Comparison of ENCODE assay signal across 8 mouse cellular contexts in genomic region chr3:95687168-95687523, GRCm38 (mm10). TPM values are rescaled to one million over a fixed set of nuclear protein-coding genes. Genes with fewer than 3 reads are reported as not detected.
DNase-seq lines count a peak whose midpoint lies in the region; ATAC-seq and TF ChIP-seq lines count a peak whose summit lies in the region.

No protein-coding gene starts in this region.

- ATAC-seq in erythroblast, adult 5-6 weeks (replicated peaks; ENCODE audit: low FRiP score, poor library complexity, severe bottlenecking), result no peak
- ATAC-seq in heart, postnatal 0 days (ENCODE audit: insufficient read depth, low read depth), result peak; percentile 2; the same call in 1 of the 2 replicates
- peak; percentile 19; the same call in 1 of the 2 replicates for ATAC-seq in liver, postnatal 0 days
- ATAC-seq in frontal cortex, adult (ENCODE audit: low TSS enrichment), result no peak

- H3K4me3 ChIP-seq in erythroblast, embryonic 14.5 days (replicated peaks), result peak overlapping the region; percentile 52
- H3K4me3 ChIP-seq in ES-Bruce4 (ENCODE audit: low read depth, low read length), result peak overlapping the region; percentile 56
- H3K4me3 ChIP-seq in heart, postnatal 0 days (ENCODE audit: low read depth, low read length), result peak overlapping the region; percentile 57
- H3K4me3 ChIP-seq in liver, postnatal 0 days (ENCODE audit: low read depth, low read length), result peak overlapping the region; percentile 50

- H3K9me3 ChIP-seq in erythroblast, embryonic 14.5 days (ENCODE audit: control insufficient read depth, low read length), result no peaks in the 10 kb centered on the region
- no peaks in the 10 kb centered on the region for H3K9me3 ChIP-seq in ES-Bruce4 (replicated peaks; ENCODE audit: control insufficient read depth, insufficient read depth, low read length, poor library complexity, severe bottlenecking)
- H3K9me3 ChIP-seq in heart, postnatal 0 days (replicated peaks; ENCODE audit: control insufficient read depth, low read length), result no peaks in the 10 kb centered on the region
- H3K9me3 ChIP-seq in liver, postnatal 0 days (ENCODE audit: low read length), result no peaks in the 10 kb centered on the region

- no peak overlapping the region for H3K27ac ChIP-seq in ES-Bruce4 (ENCODE audit: insufficient read depth, low read length)
- H3K27ac ChIP-seq in heart, postnatal 0 days (ENCODE audit: low read depth), result peak overlapping the region; percentile 96
- H3K27ac ChIP-seq in liver, postnatal 0 days (ENCODE audit: low read depth), result 0 out of 2 replicates have a peak overlapping the region, but pooled peaks have one; percentile 11

- no peak for DNase-seq in heart, postnatal 0 days (ENCODE audit: low spot score)
- DNase-seq in liver, postnatal 0 days, result no peak
- no peak for DNase-seq in left cerebral cortex, adult 9 months (ENCODE audit: low spot score in 2 of 2)
- DNase-seq in yolk sac, embryonic 10.5 days (ENCODE audit: low spot score), result no peak

- peaks cover 38% of the 10 kb centered on the region for H3K27me3 ChIP-seq in erythroblast, embryonic 14.5 days (ENCODE audit: control insufficient read depth)
- H3K27me3 ChIP-seq in ES-Bruce4 (ENCODE audit: control insufficient read depth, insufficient read depth, low read length, poor library complexity, severe bottlenecking), result no peaks in the 10 kb centered on the region
- no peaks in the 10 kb centered on the region for H3K27me3 ChIP-seq in heart, postnatal 0 days (ENCODE audit: control insufficient read depth, insufficient read depth, low read length)
- H3K27me3 ChIP-seq in liver, postnatal 0 days (ENCODE audit: insufficient read depth, low read length), result peaks cover 11% of the 10 kb centered on the region; the same call in 1 of the 2 replicates

- TF ChIP-seq EP300 in ES-Bruce4 (IDR thresholded peaks at IDR 0.05; ENCODE audit: insufficient read depth, low read depth, low read length), result no peak
- no peak for TF ChIP-seq EP300 in heart, postnatal 0 days (IDR thresholded peaks at IDR 0.05; ENCODE audit: low read depth)
- TF ChIP-seq EP300 in liver, postnatal 0 days (IDR thresholded peaks at IDR 0.05; ENCODE audit: low read depth), result no peak

- 17% methylated on average over 4 of the region's 4 CpGs for WGBS in heart, postnatal 0 days
- 24% methylated on average over 4 of the region's 4 CpGs for WGBS in liver, postnatal 0 days (ENCODE audit: insufficient replicate concordance)

- TF ChIP-seq CTCF in ES-Bruce4 (IDR thresholded peaks at IDR 0.05; ENCODE audit: low read depth, low read length), result no peak
- TF ChIP-seq CTCF in heart, postnatal 0 days (IDR thresholded peaks at IDR 0.05; ENCODE audit: low read depth), result no peak
- TF ChIP-seq CTCF in liver, postnatal 0 days (IDR thresholded peaks at IDR 0.05; ENCODE audit: low read depth), result no peak

- H3K4me2 ChIP-seq in heart, postnatal 0 days (ENCODE audit: low read depth, low read length), result peak overlapping the region; percentile 75
- peak overlapping the region; percentile 89 for H3K4me2 ChIP-seq in liver, postnatal 0 days (ENCODE audit: low read depth, low read length)

- peaks cover 20% of the 10 kb centered on the region for H3K4me1 ChIP-seq in erythroblast, embryonic 14.5 days (ENCODE audit: control insufficient read depth)
- H3K4me1 ChIP-seq in ES-Bruce4 (ENCODE audit: control insufficient read depth, insufficient read depth, low read length), result peaks cover 10% of the 10 kb centered on the region
- H3K4me1 ChIP-seq in heart, postnatal 0 days (ENCODE audit: control insufficient read depth, insufficient read depth), result peaks cover 41% of the 10 kb centered on the region
- H3K4me1 ChIP-seq in liver, postnatal 0 days (ENCODE audit: insufficient read depth), result peaks cover 12% of the 10 kb centered on the region; the same call in 1 of the 2 replicates

- H3K36me3 ChIP-seq in erythroblast, embryonic 14.5 days (ENCODE audit: control insufficient read depth), result no peaks in the 10 kb centered on the region
- H3K36me3 ChIP-seq in ES-Bruce4 (ENCODE audit: control insufficient read depth, insufficient read depth, low read length, poor library complexity, severe bottlenecking), result no peaks in the 10 kb centered on the region
- peaks cover 5% of the 10 kb centered on the region for H3K36me3 ChIP-seq in heart, postnatal 0 days (replicated peaks; ENCODE audit: control insufficient read depth, insufficient read depth, low read length)
- H3K36me3 ChIP-seq in liver, postnatal 0 days (replicated peaks; ENCODE audit: insufficient read depth, low read length), result no peaks in the 10 kb centered on the region

- 0 out of 2 replicates have a peak overlapping the region, but pooled peaks have one; percentile 62 for H3K9ac ChIP-seq in ES-Bruce4 (ENCODE audit: low read depth, poor library complexity, severe bottlenecking)
- H3K9ac ChIP-seq in heart, postnatal 0 days (replicated peaks; ENCODE audit: low read depth, low read length), result peak overlapping the region; percentile 69
- H3K9ac ChIP-seq in liver, postnatal 0 days (replicated peaks), result peak overlapping the region; percentile 58

- no peak for TF ChIP-seq POLR2A in ES-Bruce4 (IDR thresholded peaks at IDR 0.05; ENCODE audit: insufficient read depth, low read length)

RNA-seq across cellular contexts. Expression of gene Adamtsl4, which starts 0.6 kb away (rescaled TPM):
- polyA plus RNA-seq in erythroblast, embryonic 14.5 days (2012), result 0.22 TPM in 1 of 2 replicates, not detected in the other
- not detected in 2 replicates for total RNA-seq in erythroblast, adult 5-6 weeks (2015; ENCODE audit: low replicate concordance)
- not detected in 2 replicates for total RNA-seq in erythroblast, adult 5-6 weeks (2017; ENCODE audit: low replicate concordance)
- polyA plus RNA-seq in ES-Bruce4 (2011; ENCODE audit: insufficient read depth, insufficient read length, low read depth, missing spikeins), result 6.9 and 10.1 TPM in 2 replicates
- 20.2 and 23.8 TPM in 2 replicates for total RNA-seq in heart, postnatal 0 days (2014; rRNA removed; ENCODE audit: low replicate concordance)
- 7.5 and 11.2 TPM in 2 replicates for polyA plus RNA-seq in heart, postnatal 0 days (2015; fragmentation: Nextera tagmentation; extraction: Ambion mirVana)
- 2.5 and 2.6 TPM in 2 replicates for polyA plus RNA-seq in liver, postnatal 0 days (2015; fragmentation: Nextera tagmentation; extraction: Ambion mirVana)

RNA-seq across cellular contexts. Expression of gene Mcl1, which starts 28.6 kb away (rescaled TPM):
- 31.1 and 36.9 TPM in 2 replicates for polyA plus RNA-seq in erythroblast, embryonic 14.5 days (2012)
- total RNA-seq in erythroblast, adult 5-6 weeks (2015; ENCODE audit: low replicate concordance), result 83.2 and 113 TPM in 2 replicates
- total RNA-seq in erythroblast, adult 5-6 weeks (2017; ENCODE audit: low replicate concordance), result 70.6 and 76.3 TPM in 2 replicates
- 247 and 264 TPM in 2 replicates for polyA plus RNA-seq in ES-Bruce4 (2011; ENCODE audit: insufficient read depth, insufficient read length, low read depth, missing spikeins)
- 213 and 278 TPM in 2 replicates for total RNA-seq in heart, postnatal 0 days (2014; rRNA removed; ENCODE audit: low replicate concordance)
- 50.1 and 51.9 TPM in 2 replicates for polyA plus RNA-seq in heart, postnatal 0 days (2015; fragmentation: Nextera tagmentation; extraction: Ambion mirVana)
- polyA plus RNA-seq in liver, postnatal 0 days (2015; fragmentation: Nextera tagmentation; extraction: Ambion mirVana), result 36.2 and 38.2 TPM in 2 replicates

RNA-seq across cellular contexts. Expression of gene Ecm1, which starts 52.2 kb away (rescaled TPM):
- 0.59 and 0.89 TPM in 2 replicates for polyA plus RNA-seq in erythroblast, embryonic 14.5 days (2012)
- not detected in 2 replicates for total RNA-seq in erythroblast, adult 5-6 weeks (2015; ENCODE audit: low replicate concordance)
- total RNA-seq in erythroblast, adult 5-6 weeks (2017; ENCODE audit: low replicate concordance), result 0.42 and 1.1 TPM in 2 replicates
- polyA plus RNA-seq in ES-Bruce4 (2011; ENCODE audit: insufficient read depth, insufficient read length, low read depth, missing spikeins), result 9.9 and 17.4 TPM in 2 replicates
- 22.9 and 63.8 TPM in 2 replicates for total RNA-seq in heart, postnatal 0 days (2014; rRNA removed; ENCODE audit: low replicate concordance)
- polyA plus RNA-seq in heart, postnatal 0 days (2015; fragmentation: Nextera tagmentation; extraction: Ambion mirVana), result 55.8 and 59.6 TPM in 2 replicates
- polyA plus RNA-seq in liver, postnatal 0 days (2015; fragmentation: Nextera tagmentation; extraction: Ambion mirVana), result 81.2 and 90.1 TPM in 2 replicates

Comparison
In these comparisons a context has a peak if more than half of its experiments do, and no peak if none do; other contexts are left out.
1. ATAC-seq: peak in heart, postnatal 0 days (single experiment) and liver, postnatal 0 days (single experiment); none in erythroblast, adult 5-6 weeks (single experiment) and frontal cortex, adult (single experiment).
2. Peak in every context shown above with its lines, with median percentiles within 50 percentile points of each other: H3K4me3 ChIP-seq and H3K9ac ChIP-seq.